Mouse (Mus musculus): ENCODE data around the gene Micall2.

Micall2 gene

DNA sequence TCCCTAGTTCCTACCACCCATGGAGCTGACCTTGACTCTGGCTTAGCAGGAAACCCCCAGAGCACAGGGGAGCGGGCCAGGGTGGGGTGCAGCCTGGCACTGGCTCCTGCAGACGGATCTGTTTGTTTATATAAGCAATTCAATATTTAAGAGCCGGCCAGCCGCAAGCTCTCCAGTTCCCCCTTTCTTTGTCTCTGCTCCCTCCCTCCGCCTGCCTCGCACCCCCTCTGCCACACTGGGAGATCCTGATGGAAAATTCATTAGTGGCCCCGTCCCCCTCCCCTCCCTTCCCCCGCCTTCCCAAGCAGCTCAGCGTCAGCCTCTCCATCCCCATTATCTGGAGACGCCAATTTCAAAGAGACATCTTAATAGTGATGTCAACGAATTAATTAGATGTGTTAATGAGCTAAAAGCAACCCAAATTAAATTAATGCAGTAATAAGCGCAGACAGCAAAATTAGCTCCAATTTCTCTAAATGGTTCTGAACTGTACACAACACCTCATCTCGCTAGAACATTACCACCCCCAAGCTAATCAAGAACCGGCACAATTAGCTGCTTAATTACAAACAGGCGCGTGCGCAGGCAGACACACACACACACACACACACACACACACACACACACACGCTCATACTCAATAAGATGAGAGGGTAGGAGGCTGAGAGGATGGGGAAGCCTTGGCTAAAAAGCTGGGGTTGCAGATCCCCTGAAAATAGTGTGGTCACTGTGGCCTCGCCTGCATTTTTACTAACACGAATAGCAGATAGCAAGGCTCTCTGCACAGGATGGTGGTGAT is 54.1 kb downstream of the Micall2 start:
- DNase-seq: peak in 1 of 2 experiments; percentile 39

DNA sequence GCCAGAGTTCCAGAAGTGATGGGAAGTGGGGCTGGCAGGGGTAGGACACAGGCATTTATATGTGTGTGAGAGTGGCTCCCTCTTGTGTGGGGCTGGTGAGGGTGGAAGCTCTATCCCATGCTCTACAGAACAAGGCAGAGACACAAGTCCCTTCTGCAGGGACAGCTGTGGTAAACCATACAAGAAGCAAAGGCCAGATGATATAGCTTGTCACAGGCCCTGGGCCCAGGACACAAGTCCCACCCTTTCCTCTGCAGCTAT is 60.5 kb downstream of the Micall2 start:
- no peak for DNase-seq

GRCm38 (mm10) chr5:139674940-139675706 is 61.0 kb downstream of the Micall2 start:
- no peak for DNase-seq

DNA sequence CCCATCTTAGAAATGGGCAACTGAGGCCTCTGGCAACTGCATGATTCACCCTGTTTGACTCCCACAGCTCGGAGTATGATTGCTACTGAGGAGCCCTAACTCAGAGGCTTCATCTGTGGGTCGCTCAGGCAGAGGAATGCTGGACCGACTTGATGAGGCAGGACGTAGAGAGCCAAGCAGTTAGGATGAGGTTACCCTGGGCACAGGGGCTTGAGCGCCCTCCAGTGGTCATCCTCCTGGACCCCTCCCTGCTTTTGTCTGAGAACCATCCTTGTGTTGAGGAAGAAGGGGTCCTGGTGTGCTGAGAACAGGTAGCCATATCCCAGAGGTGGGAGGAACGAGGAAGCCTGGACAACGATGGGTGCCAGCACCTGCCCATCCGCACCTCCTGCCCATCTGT is 66.8 kb downstream of the Micall2 start:
- peak; percentile 91 to 93 for DNase-seq

DNA sequence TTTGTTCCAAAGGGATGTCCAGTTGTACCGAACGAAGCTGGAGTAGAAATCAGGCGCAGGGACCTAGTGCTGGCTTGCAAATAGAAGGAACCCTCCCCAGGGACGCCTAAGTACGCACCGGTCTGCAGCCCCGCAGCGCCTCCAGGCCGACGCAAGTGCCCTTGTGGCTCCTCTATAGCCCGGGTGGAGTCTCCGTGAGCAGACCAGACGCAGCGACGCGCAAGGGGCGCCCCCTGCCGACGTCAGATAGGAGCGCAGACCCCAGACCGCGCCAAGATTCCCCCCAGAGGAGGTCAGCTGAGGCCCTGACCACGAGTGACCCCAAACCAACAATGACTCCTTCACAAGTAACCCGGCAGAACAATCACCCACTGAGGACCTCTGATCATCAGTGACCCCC is 67.6 kb downstream of the Micall2 start:
- peak; percentile 95 for DNase-seq

GRCm38 (mm10) chr5:139666496-139666895 is 69.6 kb downstream of the Micall2 start:
- DNase-seq: no peak

- no peak for DNase-seq
Observed at GRCm38 (mm10) chr5:139665375-139665774, 70.8 kb downstream of the Micall2 start.

DNA sequence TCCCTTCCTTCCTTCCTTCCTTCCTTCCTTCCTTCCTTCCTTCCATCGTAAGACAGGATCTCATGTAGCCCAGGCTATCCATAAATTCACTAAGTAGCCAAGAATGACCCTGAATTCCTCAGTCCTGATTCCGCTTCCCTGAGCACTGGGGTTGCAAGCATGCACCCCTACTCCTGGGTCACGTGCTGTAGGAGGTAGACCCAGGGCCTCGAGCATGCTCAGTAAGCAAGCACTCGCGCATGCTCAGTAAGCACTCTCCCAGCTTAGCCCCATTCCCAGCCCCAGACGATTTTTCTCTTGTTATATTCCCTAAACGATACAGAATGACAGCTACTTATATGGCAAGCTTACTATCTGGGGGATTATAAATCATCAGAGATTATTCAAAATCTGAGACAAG is 74.4 kb downstream of the Micall2 start:
- no peak for DNase-seq

GRCm38 (mm10) chr5:139659307-139659706 is 76.8 kb downstream of the Micall2 start:
- peak; percentile 57 to 63 for DNase-seq

- no peak for DNase-seq
Observed at GRCm38 (mm10) chr5:139658865-139659264, 77.3 kb downstream of the Micall2 start.

DNA sequence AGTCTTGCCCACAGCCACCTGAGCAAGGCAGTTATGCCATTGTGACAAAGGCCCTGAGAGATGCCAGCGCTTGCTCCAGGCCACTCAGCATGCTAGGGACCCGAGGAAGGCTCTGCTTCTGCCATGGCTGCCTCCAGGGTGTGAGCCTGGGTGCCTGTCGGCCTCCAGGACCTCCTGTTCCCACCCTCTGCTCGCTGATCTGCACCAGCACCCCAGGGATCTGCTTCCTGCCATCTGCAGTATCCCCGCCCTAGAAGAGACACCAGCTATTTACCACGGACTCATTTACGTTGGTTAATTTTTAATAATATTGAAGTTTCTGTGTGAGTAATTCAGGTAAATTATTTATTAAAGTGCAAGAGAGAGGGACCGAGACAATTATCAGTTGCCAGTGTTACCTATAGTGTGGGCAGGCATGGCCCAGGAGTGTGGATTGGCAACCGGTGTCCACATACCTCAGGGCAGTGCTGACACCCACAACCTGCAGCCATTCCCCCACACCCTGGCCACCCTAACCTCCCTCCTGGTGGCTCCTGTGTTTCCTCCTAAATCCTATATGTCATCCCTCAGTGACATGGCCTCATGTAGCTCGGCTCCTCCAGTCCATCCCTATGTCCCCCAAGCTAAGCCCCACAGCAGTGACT is 78.1 kb downstream of the Micall2 start:
- DNase-seq: no peak

Measured in cerebellum, postnatal 14 days (tissue).